Comparison of ENCODE assay signal across 31 mouse cellular contexts in the genomic region with DNA sequence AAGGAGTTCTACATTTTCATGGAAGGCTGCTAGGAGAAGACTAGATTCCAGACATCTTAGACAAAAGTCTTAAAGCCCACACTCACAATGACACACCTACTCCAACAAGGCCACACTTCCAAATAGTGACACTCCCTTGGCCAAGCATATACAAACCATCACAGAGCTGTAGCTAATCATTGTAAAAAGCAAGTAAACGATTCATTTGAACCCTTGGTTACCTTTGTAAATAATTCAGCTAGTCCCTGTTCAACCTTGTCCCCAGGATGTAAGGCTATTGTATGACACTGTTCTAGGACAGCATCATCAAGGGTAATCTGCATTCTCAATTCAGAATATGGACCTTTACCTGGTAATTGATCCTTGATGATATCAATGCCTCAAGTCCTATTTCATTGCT.
"Had no signal": no experiment of that assay in that cellular context is flagged by ENCODE, and none has a peak within 500 bp of the region (broad histone marks: within the 10 kb centered on the region; RNA-seq: fewer than 3 reads in every experiment).

No protein-coding gene starts in this region.

- H3K4me3 ChIP-seq: heart, adult 2 months; heart, embryonic 10.5 days; heart, embryonic 12.5 days; heart, embryonic 13.5 days; heart, embryonic 15.5 days; hindbrain, embryonic 10.5 days; hindbrain, embryonic 12.5 days; hindbrain, embryonic 13.5 days; hindbrain, embryonic 15.5 days; intestine, embryonic 15.5 days; kidney, embryonic 15.5 days; layer of hippocampus, adult 2 months; left cerebral cortex, adult 2 months had no signal

- H3K9me3 ChIP-seq: heart, embryonic 10.5 days; heart, embryonic 12.5 days; heart, embryonic 13.5 days; heart, embryonic 15.5 days; hindbrain, embryonic 10.5 days; hindbrain, embryonic 12.5 days; hindbrain, embryonic 13.5 days; hindbrain, embryonic 15.5 days; intestine, embryonic 15.5 days; kidney, embryonic 15.5 days had no signal

- H3K9ac ChIP-seq: heart, embryonic 12.5 days; heart, embryonic 13.5 days; heart, embryonic 15.5 days; hindbrain, embryonic 12.5 days; hindbrain, embryonic 13.5 days; hindbrain, embryonic 14.5 days; hindbrain, embryonic 15.5 days; intestine, embryonic 15.5 days; kidney, embryonic 15.5 days had no signal

- H3K4me2 ChIP-seq: heart, embryonic 11.5 days; heart, embryonic 12.5 days; heart, embryonic 13.5 days; heart, embryonic 15.5 days; hindbrain, embryonic 12.5 days; hindbrain, embryonic 13.5 days; hindbrain, embryonic 14.5 days; hindbrain, embryonic 15.5 days; intestine, embryonic 15.5 days; kidney, embryonic 15.5 days had no signal

- H3K4me1 ChIP-seq: heart, embryonic 10.5 days; heart, embryonic 12.5 days; heart, embryonic 13.5 days; heart, embryonic 15.5 days; hindbrain, embryonic 10.5 days; hindbrain, embryonic 12.5 days; hindbrain, embryonic 13.5 days; hindbrain, embryonic 15.5 days; intestine, embryonic 15.5 days; kidney, embryonic 15.5 days had no signal

- H3K27me3 ChIP-seq: heart, embryonic 12.5 days; heart, embryonic 13.5 days; hindbrain, embryonic 12.5 days; hindbrain, embryonic 15.5 days; intestine, embryonic 15.5 days had no signal

- H3K27ac ChIP-seq: heart, adult 2 months; heart, embryonic 10.5 days; heart, embryonic 13.5 days; heart, embryonic 15.5 days; hindbrain, embryonic 10.5 days; hindbrain, embryonic 12.5 days; hindbrain, embryonic 13.5 days; hindbrain, embryonic 14.5 days; hindbrain, embryonic 15.5 days; hindbrain, postnatal 0 days; intestine, embryonic 15.5 days; kidney, embryonic 15.5 days; layer of hippocampus, adult 2 months; left cerebral cortex, adult 2 months had no signal

- ATAC-seq: hindbrain, embryonic 16.5 days; hindbrain, postnatal 0 days; inflammation-experienced regulatory T-cells, adult 6 months; intestine, embryonic 15.5 days; intestine, embryonic 16.5 days; intestine, postnatal 0 days had no signal

- DNase-seq: heart, adult 2 months; heart, postnatal 14 days; heart, postnatal 36 days; heart, postnatal 4 days; kidney, adult 11 months; kidney, adult 18-20 months; kidney, adult 8-10 months; kidney, postnatal 14 days; kidney, postnatal 25 days; kidney, postnatal 36 days; layer of hippocampus, adult 9-11 months; layer of hippocampus, postnatal 36 days had no signal

- H3K36me3 ChIP-seq: heart, embryonic 10.5 days; heart, embryonic 12.5 days; heart, embryonic 13.5 days; heart, embryonic 15.5 days; hindbrain, embryonic 10.5 days; hindbrain, embryonic 12.5 days; hindbrain, embryonic 13.5 days; hindbrain, embryonic 15.5 days; intestine, embryonic 15.5 days; kidney, embryonic 15.5 days had no signal
